Mouse (Mus musculus): Measurements from ENCODE around the gene Podxl.

DNA sequence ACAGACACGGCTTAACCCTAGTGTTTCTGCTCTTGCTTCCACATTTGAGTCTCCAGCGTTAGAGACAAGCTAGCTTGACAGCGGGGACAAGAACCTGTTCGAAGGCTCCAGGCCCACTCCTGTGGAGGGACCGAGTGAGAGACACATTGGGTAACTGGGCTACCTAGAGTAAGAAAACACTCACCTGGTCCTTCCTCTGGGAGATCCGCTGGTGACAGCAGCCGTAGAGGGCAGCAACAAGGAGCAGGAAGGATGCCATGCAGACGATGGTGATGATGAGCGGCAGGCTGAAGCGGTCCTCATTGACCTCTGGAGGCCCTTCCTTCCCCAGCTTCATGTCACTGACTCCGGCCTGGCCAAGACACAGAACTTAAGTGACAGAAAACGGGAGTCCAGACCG, 39.7 kb downstream of the Podxl start:
- no peak for TF ChIP-seq POLR2A (IDR thresholded peaks at IDR 0.05; ENCODE audit: control insufficient read depth, low read depth, low read length)
- TF ChIP-seq CTCF (IDR thresholded peaks at IDR 0.05; ENCODE audit: control insufficient read depth, insufficient read depth, insufficient replicate concordance, low read depth, low read length) = no peak
